Mouse (Mus musculus) megakaryocyte, adult 5-6 weeks (primary cell): ENCODE measurements around the gene Phgr1. TPM values are rescaled to one million over a fixed set of nuclear protein-coding genes. Genes with fewer than 3 reads are reported as not detected.

Source experiments
- ATAC-seq: 2 replicates; pipeline ENCODE4 v1.8.0; 2016; ENCODE audit warnings: mild to moderate bottlenecking, inconsistent platforms; ENCODE audit not compliant: poor library complexity, severe bottlenecking
- total RNA-seq, 2 experiments: library from RNA; stranded (forward) in 1 of 2; stranded (reverse) in 1 of 2; fragments of 153-499, 151-499 nt in 1 of 2; fragments of 221-1000, 200-1000 nt in 1 of 2; gene quantifications; 2 replicates each; pipeline versions ENCODE4 v1.2.3 to v1.2.4; 2015 to 2017

Phgr1 gene
- not detected in 2 replicates for total RNA-seq (2015)
- not detected in 2 replicates for total RNA-seq (2017)

DNA sequence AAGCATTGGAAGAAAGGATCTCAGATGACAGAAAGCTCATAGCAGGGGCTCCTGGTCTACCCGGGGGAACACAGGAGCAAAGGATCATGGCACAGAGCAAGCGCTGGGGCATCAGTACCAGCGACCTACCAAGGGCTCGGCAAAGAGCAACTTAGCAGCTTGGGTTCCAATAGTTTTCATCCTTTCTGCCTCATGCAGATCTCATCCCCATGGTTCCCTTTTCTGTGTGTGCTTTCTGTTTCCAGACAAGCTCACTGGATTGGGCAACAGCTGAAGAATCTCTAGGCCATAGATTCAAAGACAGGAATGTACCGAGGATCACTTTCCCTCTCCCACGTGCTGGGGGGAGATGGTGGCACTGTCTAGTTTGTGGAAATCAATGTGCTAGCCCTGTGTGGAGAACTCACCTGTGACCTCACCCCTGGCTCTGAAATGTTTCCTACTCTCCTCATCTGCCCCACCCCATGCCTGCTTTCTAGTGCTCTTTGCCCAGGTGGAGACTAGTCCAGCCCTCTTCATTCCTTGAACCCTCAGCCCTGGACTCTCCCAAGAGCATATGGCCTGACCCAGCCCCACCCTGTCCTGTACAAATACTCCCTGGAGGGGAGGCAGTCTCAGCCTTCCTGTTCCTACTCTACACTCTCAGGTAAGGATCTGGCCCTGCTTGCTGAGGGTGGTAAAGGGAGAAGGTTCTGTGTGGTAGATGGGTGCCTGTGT is at the start of gene Phgr1:
Gene Phgr1, plus strand, starts transcription at position 612 of the 717 bp plus-strand sequence.
- 0 out of 2 replicates have a peak, but pooled peaks have one; percentile 30 for ATAC-seq

DNA sequence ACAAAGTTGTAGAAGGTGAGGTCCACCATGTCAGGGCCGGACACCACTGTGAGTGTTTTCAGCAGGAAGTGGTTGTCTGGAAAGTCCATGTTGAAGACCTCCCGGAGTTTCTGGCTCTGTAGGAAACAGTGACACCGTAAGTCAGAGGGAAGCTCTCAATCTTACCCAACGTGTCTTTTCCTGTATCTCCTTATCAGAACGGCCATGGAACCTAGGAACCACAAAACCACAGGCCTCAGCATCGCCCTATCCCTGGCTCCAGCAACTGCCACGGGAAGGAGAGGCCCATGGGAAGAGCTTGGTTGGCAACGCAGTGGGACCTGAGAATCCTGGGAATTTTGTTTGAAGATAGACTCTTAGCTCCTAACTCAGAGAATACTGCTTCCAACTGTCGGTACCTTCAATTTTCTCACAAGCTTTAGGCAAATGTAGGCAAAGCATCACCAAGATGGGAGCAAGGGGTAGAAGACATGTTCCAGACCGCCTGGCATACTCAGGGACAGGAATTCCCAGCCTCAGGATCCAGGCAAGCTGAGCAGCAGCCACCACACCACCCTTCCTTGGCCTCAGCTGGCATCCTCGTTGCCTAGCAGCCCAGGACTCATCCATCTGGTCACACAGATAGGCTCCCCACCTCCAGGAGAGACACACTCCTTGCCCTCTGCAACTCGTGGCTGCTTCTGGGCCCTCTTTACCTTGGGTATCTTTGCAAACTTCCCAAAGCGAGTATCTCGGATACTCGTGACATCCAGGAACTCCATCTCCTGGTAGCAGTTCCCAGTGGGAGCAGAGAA is 48.7 kb upstream of the Phgr1 start:
- no peak for ATAC-seq

DNA sequence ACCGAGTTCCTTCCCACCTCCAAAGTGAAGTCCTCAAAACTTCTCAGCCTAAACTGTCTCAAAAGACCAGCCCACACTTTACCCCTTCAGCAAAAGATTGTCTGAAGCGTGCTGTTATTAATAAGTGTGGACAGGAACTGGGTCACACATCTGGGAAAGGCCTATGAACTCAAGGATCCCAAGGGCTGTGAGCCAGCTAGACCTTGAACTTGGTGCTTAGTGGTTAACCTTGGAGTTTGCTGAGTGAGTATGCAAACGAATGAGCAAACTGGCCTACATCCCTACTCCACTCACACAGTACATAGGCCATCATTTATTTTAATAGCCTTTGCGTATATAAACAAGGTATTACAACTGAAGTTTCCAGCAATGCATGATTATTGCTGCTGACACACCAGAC is 47.1 kb upstream of the Phgr1 start:
- no peak for ATAC-seq

DNA sequence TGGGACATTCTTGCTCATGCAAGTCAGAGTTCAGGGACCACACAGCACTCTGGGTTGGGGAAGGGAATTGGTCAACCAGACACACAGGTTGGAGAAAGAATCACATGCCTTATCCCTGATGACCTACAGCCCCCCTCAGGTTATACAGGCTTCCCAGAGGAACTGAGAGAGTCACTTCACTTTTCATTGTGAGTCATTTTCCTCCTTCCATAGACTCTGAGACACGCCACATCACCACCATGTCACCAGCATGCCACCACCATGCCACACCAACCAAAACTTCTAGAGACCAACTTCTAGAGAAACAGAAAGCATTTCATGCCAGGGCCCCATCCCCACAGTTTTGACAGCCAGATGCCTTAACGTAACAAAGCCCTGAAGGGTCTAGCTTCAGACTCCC is 45.7 kb upstream of the Phgr1 start:
- no peak for ATAC-seq

DNA sequence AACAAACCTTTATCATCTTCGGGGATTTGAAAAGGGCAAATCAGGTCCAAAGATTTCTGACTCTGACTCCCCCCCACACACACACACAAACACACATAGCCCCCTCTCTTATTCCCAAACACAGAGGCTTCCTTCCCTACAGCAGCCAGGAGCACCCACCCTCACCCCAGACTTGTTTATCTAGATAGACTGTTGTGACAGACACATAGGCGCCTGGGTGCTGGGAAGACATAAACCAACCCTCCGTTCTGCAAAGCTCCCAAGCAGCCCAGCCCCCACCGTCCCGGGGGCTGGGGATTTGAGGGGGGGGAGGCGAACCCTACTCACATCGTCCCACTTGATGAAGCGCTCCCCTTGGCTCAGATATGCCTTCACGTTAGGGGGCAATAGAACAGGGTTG is 44.7 kb upstream of the Phgr1 start:
- 0 out of 2 replicates have a peak, but pooled peaks have one; percentile 0 for ATAC-seq

DNA sequence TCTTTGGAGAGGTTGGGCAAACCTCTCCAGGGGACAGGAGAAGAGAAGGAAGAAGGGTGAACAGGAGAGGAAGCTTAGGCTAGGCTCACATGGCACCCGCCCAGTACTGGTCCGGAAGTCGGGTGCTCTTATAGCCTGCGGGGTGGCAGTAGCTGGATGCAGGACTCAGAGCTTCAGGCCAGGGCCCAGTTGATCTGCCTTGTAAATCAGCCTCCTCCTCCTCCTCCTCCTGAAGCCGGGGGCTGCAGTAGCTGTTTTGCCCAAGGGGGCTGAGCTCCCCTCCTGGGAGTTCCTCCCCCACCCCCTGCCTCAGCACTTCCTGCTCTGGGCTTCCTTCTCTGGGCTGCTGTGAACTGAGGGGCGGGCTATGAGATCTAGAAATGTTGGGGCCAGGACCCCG is 44.2 kb upstream of the Phgr1 start, which contains the start of gene Plcb2:
Gene Plcb2, minus strand, starts transcription at position 102 of the 400 bp plus-strand sequence.
- peak; percentile 60 for ATAC-seq

GRCm38 (mm10) chr2:118729194-118729593 is 43.4 kb upstream of the Phgr1 start:
- peak; percentile 64 for ATAC-seq

DNA sequence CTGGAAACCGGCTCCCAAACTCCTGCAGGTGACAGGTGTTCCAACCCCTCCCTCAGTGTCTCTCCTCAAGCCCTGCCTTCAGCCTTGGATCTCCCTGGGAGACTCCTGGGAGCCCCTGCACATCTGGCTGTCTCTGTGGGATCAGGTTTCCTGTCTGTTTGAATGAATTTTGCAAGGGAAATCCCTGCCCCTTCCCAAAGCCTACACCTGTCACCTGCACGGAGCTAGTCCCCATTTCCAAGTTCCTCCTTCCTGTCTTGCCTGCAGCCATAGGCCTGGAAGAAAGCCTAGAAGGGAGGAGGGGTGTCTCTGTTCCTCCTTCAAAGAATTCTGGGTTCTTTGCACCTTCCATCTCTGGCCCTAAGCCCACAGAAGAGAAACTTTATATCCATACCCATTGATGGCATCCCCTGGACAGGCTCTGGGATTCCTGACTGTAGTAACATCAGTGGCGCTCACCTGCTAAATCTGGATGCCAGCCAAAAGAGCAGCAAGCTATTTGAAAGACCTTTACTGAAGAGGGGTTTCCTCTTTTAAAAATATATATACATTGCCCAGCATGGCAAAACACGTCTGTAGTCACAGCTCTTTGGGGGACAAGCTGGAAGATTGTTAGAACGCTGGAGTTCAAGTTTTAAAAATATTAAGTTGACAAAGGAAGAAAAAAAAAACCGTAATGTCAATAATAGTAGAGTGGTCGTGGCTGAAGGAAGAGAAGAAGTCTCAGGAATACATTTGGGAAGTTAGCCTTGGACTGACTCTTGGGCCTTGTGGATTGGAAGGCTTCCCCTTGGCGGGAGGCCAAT is 42.5 kb upstream of the Phgr1 start:
- ATAC-seq, result no peak

- peak; percentile 57 for ATAC-seq
Measured at GRCm38 (mm10) chr2:118730622-118730915, 42.0 kb upstream of the Phgr1 start.

GRCm38 (mm10) chr2:118731981-118732380 is 40.6 kb upstream of the Phgr1 start:
- no peak for ATAC-seq

DNA sequence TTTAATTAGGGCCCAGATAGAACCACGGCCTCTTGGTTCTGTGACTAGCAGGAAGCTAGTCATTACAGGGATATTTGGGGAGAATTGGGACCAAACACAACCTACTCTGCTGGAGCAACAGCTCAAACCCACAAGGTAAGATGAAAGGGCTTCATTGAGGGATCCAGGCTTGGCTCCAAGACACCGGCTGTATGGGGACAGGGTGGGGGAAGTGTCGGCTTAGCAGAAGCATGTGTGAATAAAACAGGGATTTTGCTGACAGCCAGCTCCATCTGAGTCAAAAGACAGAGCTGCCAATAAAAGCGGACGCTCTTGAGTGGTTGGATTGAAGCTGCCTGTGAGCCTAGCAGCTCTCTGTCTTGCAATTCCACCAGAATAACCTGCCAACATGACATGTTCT is 39.2 kb upstream of the Phgr1 start:
- ATAC-seq, result no peak

- ATAC-seq, result no peak
Measured at GRCm38 (mm10) chr2:118740341-118740740, 32.2 kb upstream of the Phgr1 start.

DNA sequence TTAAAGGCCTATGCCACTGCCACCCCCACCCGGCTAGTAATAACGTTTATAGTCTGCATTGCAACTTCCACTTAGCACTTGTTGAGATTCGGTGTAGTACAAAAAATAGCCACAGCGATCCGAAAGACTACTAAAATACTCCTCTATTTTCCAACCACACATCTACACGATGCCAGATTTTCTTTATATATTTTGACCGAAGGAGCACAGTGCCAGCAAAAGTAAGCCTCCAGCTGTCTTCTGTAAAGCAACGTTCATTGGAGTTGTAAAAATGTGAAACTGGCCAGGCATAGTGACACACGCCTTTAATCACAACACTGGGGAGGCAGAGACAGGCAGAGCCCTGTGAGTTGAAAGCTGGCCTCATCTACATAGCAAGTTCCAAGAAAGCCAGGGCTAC is 31.4 kb upstream of the Phgr1 start:
- ATAC-seq, result no peak

- ATAC-seq, result peak; percentile 52
Measured at GRCm38 (mm10) chr2:118743261-118743943, 29.2 kb upstream of the Phgr1 start.

DNA sequence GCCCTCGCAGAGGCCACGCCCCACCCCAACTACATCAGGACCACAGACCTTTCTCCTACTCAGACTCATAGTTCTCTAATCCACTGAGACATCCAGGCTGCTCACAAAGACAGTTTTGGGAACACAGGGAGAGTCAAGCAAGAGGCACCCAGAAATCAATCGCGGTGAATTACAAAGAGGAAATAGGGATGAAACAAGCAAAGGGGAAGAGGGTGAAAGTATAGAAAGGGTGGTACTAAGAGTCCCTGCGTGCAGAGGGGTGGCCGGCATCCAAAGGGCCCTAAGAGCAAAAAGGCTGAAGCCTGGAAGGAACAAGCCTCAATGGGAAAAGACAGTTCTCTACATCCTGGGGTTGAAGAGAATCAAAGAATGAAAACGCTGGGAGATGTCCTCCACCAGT is 27.9 kb upstream of the Phgr1 start:
- ATAC-seq, result 0 out of 2 replicates have a peak, but pooled peaks have one; percentile 8

GRCm38 (mm10) chr2:118745232-118745884 is 27.2 kb upstream of the Phgr1 start, which contains the start of gene Inafm2:
Gene Inafm2, plus strand, starts transcription at chr2:118745758.
- peak; percentile 74 for ATAC-seq

GRCm38 (mm10) chr2:118745915-118746901 is 26.4 kb upstream of the Phgr1 start:
- peak; percentile 32; the same call in 1 of the 2 replicates for ATAC-seq

DNA sequence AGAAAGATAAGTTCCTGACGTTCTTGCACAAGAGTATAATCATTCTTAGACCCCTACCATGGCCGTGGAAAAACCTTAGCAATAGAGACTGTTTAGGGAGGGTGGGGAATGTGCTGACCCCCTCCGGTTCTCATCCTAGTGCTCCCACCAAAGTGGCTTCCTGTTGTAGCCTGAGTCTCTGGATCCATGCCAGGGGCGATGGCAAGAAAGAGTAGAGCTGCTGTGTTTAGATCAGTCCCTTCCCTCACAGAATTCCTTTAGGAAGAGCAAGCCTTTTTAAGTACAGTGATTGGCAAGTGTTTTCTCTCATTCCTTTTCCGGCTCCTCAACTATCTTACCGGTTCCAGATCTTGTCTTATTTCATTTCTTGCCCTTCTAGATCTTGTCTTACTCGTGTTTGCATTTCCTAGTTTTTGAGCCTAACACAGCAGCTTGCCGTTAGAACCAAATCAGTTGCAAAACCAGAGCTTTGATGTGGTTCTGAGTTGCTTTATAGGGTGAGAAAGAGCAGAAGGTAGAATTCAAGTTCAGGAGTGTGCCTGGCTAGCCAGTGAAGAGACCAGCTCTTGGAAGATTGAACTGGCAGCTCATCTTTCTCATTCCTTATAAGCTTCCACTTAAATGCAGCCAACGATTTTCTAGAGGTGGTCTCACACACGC is 25.1 kb upstream of the Phgr1 start:
- no peak for ATAC-seq
